Mouse (Mus musculus): ENCODE measurements around the gene Gpx3. TPM values are rescaled to one million over a fixed set of nuclear protein-coding genes. Genes with fewer than 3 reads are reported as not detected.

Gene Gpx3
- polyA plus RNA-seq, 1 experiment from 2014 or later = 67.9 TPM

DNA sequence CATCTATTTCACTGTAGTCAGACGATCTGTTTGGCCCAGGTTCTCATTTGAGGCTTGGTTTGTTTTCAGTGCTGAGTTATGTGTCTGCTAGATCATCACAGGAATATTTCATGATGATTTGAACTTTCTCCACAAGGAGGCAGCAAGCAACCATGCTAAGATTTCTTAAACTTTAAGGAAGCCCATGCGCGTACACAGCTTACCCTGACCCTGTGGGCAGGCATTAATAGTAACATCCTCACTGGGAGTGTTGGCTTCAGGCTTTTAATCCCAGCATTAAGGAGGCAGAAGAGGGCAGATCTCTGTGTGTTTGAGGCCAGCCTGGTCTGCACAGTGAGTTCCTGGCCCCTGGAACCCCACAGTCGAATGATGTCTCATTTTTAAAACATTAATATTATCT is 22.8 kb upstream of the Gpx3 start:
- H3K4me3 ChIP-seq (ENCODE audit: low read depth, low read length) = no peak overlapping the region
- H3K27me3 ChIP-seq (ENCODE audit: control insufficient read depth, insufficient read depth, low read length) = no peaks in the 10 kb centered on the region
- H3K27ac ChIP-seq (ENCODE audit: low read depth, low read length) = no peak overlapping the region
- 42% methylated on average over 4 of the region's 4 CpGs for WGBS
- ATAC-seq (ENCODE audit: low read depth) = no peak; the same call in 1 of the 2 replicates
- H3K4me2 ChIP-seq (ENCODE audit: low read depth, low read length) = no peak overlapping the region
- H3K9me3 ChIP-seq (ENCODE audit: control insufficient read depth, low read length) = no peaks in the 10 kb centered on the region
- H3K36me3 ChIP-seq (ENCODE audit: control insufficient read depth, insufficient read depth, low read length) = no peaks in the 10 kb centered on the region; the same call in 1 of the 2 replicates
- no peaks in the 10 kb centered on the region for H3K4me1 ChIP-seq (ENCODE audit: control insufficient read depth, insufficient read depth, low read length)
- no peak overlapping the region for H3K9ac ChIP-seq (replicated peaks; ENCODE audit: low read depth, low read length)

DNA sequence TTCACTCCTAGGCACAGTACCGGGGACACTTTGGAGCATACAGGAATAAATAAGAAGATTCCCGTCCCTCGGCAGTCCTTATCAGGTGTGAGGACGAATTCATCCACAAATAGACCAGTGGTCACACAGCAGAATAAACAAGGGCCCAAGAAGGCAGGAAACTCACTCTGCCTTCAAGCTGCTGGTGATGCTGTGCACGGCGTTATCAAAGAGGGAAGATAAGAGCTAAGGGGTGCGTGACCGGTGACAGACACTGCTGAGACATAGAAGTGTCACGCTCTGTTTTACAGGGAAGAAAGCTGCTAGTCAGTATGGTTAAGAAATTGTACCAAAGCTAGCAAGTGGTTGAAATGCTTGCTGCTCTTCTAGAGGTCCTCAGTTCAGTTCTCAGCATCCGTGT is 22.3 kb upstream of the Gpx3 start:
- H3K27ac ChIP-seq (ENCODE audit: low read depth, low read length) = no peak overlapping the region
- no peak overlapping the region for H3K4me2 ChIP-seq (ENCODE audit: low read depth, low read length)
- no peaks in the 10 kb centered on the region for H3K9me3 ChIP-seq (ENCODE audit: control insufficient read depth, low read length)
- no peaks in the 10 kb centered on the region for H3K4me1 ChIP-seq (ENCODE audit: control insufficient read depth, insufficient read depth, low read length)
- 86% methylated on average over 10 of the region's 10 CpGs for WGBS
- H3K27me3 ChIP-seq (ENCODE audit: control insufficient read depth, insufficient read depth, low read length) = no peaks in the 10 kb centered on the region
- ATAC-seq (ENCODE audit: low read depth) = no peak
- no peak overlapping the region for H3K9ac ChIP-seq (replicated peaks; ENCODE audit: low read depth, low read length)
- H3K4me3 ChIP-seq (ENCODE audit: low read depth, low read length) = no peak overlapping the region
- no peaks in the 10 kb centered on the region for H3K36me3 ChIP-seq (ENCODE audit: control insufficient read depth, insufficient read depth, low read length)

- no peak overlapping the region for H3K4me2 ChIP-seq (ENCODE audit: low read depth, low read length)
- no peak overlapping the region for H3K27ac ChIP-seq (ENCODE audit: low read depth, low read length)
- H3K9ac ChIP-seq (replicated peaks; ENCODE audit: low read depth, low read length) = no peak overlapping the region
- no peaks in the 10 kb centered on the region for H3K27me3 ChIP-seq (ENCODE audit: control insufficient read depth, insufficient read depth, low read length)
- no peaks in the 10 kb centered on the region for H3K9me3 ChIP-seq (ENCODE audit: control insufficient read depth, low read length)
- H3K4me1 ChIP-seq (ENCODE audit: control insufficient read depth, insufficient read depth, low read length) = no peaks in the 10 kb centered on the region
- no peak; the same call in 1 of the 2 replicates for ATAC-seq (ENCODE audit: low read depth)
- WGBS = 12% methylated on average over 2 of the region's 2 CpGs
- H3K4me3 ChIP-seq (ENCODE audit: low read depth, low read length) = no peak overlapping the region
- H3K36me3 ChIP-seq (ENCODE audit: control insufficient read depth, insufficient read depth, low read length) = no peaks in the 10 kb centered on the region
These were observed 21.2 kb upstream of the Gpx3 start for GRCm38 (mm10) chr11:54881051-54881474.

- Histone ChIP-seq H3K36me3 (ENCODE audit: control insufficient read depth, insufficient read depth, low read length) (no peaks in the 10 kb centered on the region), H3K4me3 (ENCODE audit: low read depth, low read length) (no peak overlapping the region), H3K27me3 (ENCODE audit: control insufficient read depth, insufficient read depth, low read length) (no peaks in the 10 kb centered on the region), H3K9ac (replicated peaks; ENCODE audit: low read depth, low read length) (no peak overlapping the region), H3K4me2 (ENCODE audit: low read depth, low read length) (no peak overlapping the region), H3K9me3 (ENCODE audit: control insufficient read depth, low read length) (no peaks in the 10 kb centered on the region), H3K4me1 (ENCODE audit: control insufficient read depth, insufficient read depth, low read length) (no peaks in the 10 kb centered on the region), H3K27ac (ENCODE audit: low read depth, low read length) (no peak overlapping the region)
- 55% methylated on average over 8 of the region's 8 CpGs for WGBS
- ATAC-seq (ENCODE audit: low read depth) = no peak
These were observed 19.6 kb upstream of the Gpx3 start for GRCm38 (mm10) chr11:54882671-54883070.

DNA sequence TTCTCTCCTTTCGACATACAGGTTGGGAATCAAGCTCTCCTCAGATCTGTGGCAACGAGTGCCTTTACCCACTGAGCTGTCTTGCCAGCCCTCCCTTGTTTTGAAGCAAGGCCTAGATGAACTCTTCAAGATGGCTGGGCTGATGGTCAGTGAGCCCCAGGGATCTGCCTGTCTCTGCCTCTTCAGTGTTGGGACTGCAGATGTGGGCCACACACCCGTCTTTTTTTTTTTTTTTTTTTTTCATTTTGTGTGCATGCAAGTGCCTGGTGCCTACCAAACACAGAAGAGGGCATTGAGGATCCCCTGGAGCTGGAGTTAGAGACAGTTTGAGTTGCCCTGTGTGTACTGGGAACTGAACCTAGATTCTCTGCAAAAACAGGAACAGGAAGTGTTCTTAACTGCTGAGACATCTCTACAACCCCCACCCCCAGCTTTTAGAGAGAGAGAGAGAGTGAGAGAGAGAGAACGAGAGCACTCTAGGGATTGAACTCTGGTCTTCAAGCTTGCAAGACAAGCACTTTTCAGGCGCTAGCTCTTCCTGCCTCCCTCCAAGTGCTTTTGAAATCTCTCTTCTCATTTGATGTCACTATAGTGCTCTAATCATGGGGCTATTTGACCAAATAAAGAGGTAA is 17.9 kb upstream of the Gpx3 start:
- no peaks in the 10 kb centered on the region for H3K4me1 ChIP-seq (ENCODE audit: control insufficient read depth, insufficient read depth, low read length)
- H3K27me3 ChIP-seq (ENCODE audit: control insufficient read depth, insufficient read depth, low read length) = no peaks in the 10 kb centered on the region

GRCm38 (mm10) chr11:54884937-54885336 is 17.3 kb upstream of the Gpx3 start:
- no peak overlapping the region for H3K27ac ChIP-seq (ENCODE audit: low read depth, low read length)
- no peak for ATAC-seq (ENCODE audit: low read depth)
- WGBS = 6% methylated on average over 5 of the region's 5 CpGs

More for the DNA sequence above, 17.9 kb upstream of the Gpx3 start:
- Histone ChIP-seq H3K36me3 (ENCODE audit: control insufficient read depth, insufficient read depth, low read length) (no peaks in the 10 kb centered on the region), H3K4me3 (ENCODE audit: low read depth, low read length) (no peak overlapping the region), H3K27ac (ENCODE audit: low read depth, low read length) (no peak overlapping the region), H3K9ac (replicated peaks; ENCODE audit: low read depth, low read length) (no peak overlapping the region), H3K9me3 (ENCODE audit: control insufficient read depth, low read length) (no peaks in the 10 kb centered on the region), H3K4me2 (ENCODE audit: low read depth, low read length) (no peak overlapping the region)
- no peak for ATAC-seq (ENCODE audit: low read depth)
- WGBS = 66% methylated on average over 5 of the region's 5 CpGs

DNA sequence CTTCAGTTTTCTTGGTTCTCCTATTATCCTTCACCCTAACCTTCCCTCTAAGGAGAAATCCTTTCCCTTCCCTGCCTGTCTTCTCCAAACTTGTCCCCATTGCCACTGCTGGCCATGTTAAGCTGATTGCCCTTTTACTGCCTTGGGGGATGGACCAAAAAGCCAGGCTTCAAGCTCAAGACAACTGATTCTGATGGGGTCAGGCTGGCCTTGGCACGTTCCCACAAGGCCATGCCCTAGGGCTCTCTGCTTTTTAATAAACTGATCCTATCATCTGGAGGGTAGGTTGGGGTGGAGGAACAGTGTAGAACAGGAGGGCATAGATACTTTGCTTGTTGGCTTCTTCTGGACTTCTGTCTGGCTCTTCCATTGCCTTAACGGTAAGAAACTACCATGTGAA is 16.8 kb upstream of the Gpx3 start:
- 76% methylated on average over 2 of the region's 2 CpGs for WGBS
- H3K4me1 ChIP-seq (ENCODE audit: control insufficient read depth, insufficient read depth, low read length) = no peaks in the 10 kb centered on the region
- no peak for ATAC-seq (ENCODE audit: low read depth)
- H3K9ac ChIP-seq (replicated peaks; ENCODE audit: low read depth, low read length) = no peak overlapping the region
- H3K27ac ChIP-seq (ENCODE audit: low read depth, low read length) = no peak overlapping the region
- no peaks in the 10 kb centered on the region for H3K27me3 ChIP-seq (ENCODE audit: control insufficient read depth, insufficient read depth, low read length)
- no peak overlapping the region for H3K4me2 ChIP-seq (ENCODE audit: low read depth, low read length)
- H3K36me3 ChIP-seq (ENCODE audit: control insufficient read depth, insufficient read depth, low read length) = no peaks in the 10 kb centered on the region
- H3K4me3 ChIP-seq (ENCODE audit: low read depth, low read length) = no peak overlapping the region
- H3K9me3 ChIP-seq (ENCODE audit: control insufficient read depth, low read length) = no peaks in the 10 kb centered on the region

More at GRCm38 (mm10) chr11:54884937-54885336, 17.3 kb upstream of the Gpx3 start:
- no peaks in the 10 kb centered on the region for H3K9me3 ChIP-seq (ENCODE audit: control insufficient read depth, low read length)
- H3K27me3 ChIP-seq (ENCODE audit: control insufficient read depth, insufficient read depth, low read length) = no peaks in the 10 kb centered on the region
- no peaks in the 10 kb centered on the region for H3K4me1 ChIP-seq (ENCODE audit: control insufficient read depth, insufficient read depth, low read length)
- H3K4me2 ChIP-seq (ENCODE audit: low read depth, low read length) = no peak overlapping the region
- no peak overlapping the region for H3K9ac ChIP-seq (replicated peaks; ENCODE audit: low read depth, low read length)
- no peak overlapping the region for H3K4me3 ChIP-seq (ENCODE audit: low read depth, low read length)
- no peaks in the 10 kb centered on the region for H3K36me3 ChIP-seq (ENCODE audit: control insufficient read depth, insufficient read depth, low read length)

- no peaks in the 10 kb centered on the region for H3K9me3 ChIP-seq (ENCODE audit: control insufficient read depth, low read length)
- WGBS = 86% methylated on average over 6 of the region's 6 CpGs
These were observed 14.3 kb upstream of the Gpx3 start for GRCm38 (mm10) chr11:54887927-54888326.

GRCm38 (mm10) chr11:54891341-54891740 is 10.9 kb upstream of the Gpx3 start:
- Histone ChIP-seq H3K4me3 (ENCODE audit: low read depth, low read length) (no peak overlapping the region), H3K4me2 (ENCODE audit: low read depth, low read length) (no peak overlapping the region), H3K36me3 (ENCODE audit: control insufficient read depth, insufficient read depth, low read length) (no peaks in the 10 kb centered on the region), H3K9ac (replicated peaks; ENCODE audit: low read depth, low read length) (no peak overlapping the region), H3K4me1 (ENCODE audit: control insufficient read depth, insufficient read depth, low read length) (no peaks in the 10 kb centered on the region), H3K27ac (ENCODE audit: low read depth, low read length) (no peak overlapping the region), H3K27me3 (ENCODE audit: control insufficient read depth, insufficient read depth, low read length) (no peaks in the 10 kb centered on the region), H3K9me3 (ENCODE audit: control insufficient read depth, low read length) (no peaks in the 10 kb centered on the region)
- WGBS = 91% methylated on average over 5 of the region's 5 CpGs
- no peak for ATAC-seq (ENCODE audit: low read depth)

More at GRCm38 (mm10) chr11:54887927-54888326, 14.3 kb upstream of the Gpx3 start:
- no peak overlapping the region for H3K9ac ChIP-seq (replicated peaks; ENCODE audit: low read depth, low read length)
- no peak overlapping the region for H3K27ac ChIP-seq (ENCODE audit: low read depth, low read length)
- no peak overlapping the region for H3K4me2 ChIP-seq (ENCODE audit: low read depth, low read length)
- no peaks in the 10 kb centered on the region for H3K36me3 ChIP-seq (ENCODE audit: control insufficient read depth, insufficient read depth, low read length)
- no peak for ATAC-seq (ENCODE audit: low read depth)
- no peak overlapping the region for H3K4me3 ChIP-seq (ENCODE audit: low read depth, low read length)
- H3K27me3 ChIP-seq (ENCODE audit: control insufficient read depth, insufficient read depth, low read length) = no peaks in the 10 kb centered on the region
- H3K4me1 ChIP-seq (ENCODE audit: control insufficient read depth, insufficient read depth, low read length) = no peaks in the 10 kb centered on the region

Data from neural tube, embryonic 14.5 days (tissue).